Mouse (Mus musculus): ENCODE measurements around the gene Col5a1. TPM values are rescaled to one million over a fixed set of nuclear protein-coding genes. Genes with fewer than 3 reads are reported as not detected.
A peak's percentile ranks its signal among the peaks of the same experiment; 100 is the strongest.

Gene Col5a1
- polyA plus RNA-seq, 1 experiment from 2014 or later, result 53.3 TPM

DNA sequence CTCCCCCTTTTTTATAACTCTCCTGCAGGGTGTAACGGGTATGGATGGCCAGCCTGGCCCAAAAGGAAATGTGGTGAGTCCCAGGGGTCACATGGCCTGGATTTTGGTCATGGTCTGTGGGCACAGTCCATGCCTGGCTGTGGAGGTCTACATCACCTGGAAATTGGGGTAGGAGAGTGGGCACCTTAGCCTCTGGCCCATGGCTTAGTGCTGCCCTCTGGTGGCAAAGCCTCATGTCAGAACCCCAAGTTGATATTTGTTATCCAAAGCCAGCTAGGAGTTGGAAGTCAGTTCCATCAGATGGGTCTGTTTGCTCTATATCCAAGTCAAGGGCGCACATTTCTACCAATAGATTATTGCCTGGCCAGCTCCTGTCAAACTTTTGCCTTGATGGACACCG, 87.6 kb downstream of the Col5a1 start:
- Histone ChIP-seq H3K27me3 (replicated peaks) (no peaks in the 10 kb centered on the region), H3K9ac (no peak overlapping the region), H3K36me3 (peaks cover 69% of the 10 kb centered on the region), H3K4me1 (replicated peaks) (peaks cover 6% of the 10 kb centered on the region), H3K9me3 (replicated peaks) (0 out of 2 replicates have a peak, but pooled peaks cover 4% of the 10 kb centered on the region), H3K27ac (ENCODE audit: poor library complexity, severe bottlenecking) (no peak overlapping the region), H3K4me2 (no peak overlapping the region), H3K4me3 (no peak overlapping the region)
- no peak for ATAC-seq (ENCODE audit: insufficient number of reproducible peaks, low FRiP score)
- WGBS, result 59% methylated on average over 3 of the region's 3 CpGs

GRCm38 (mm10) chr2:27975786-27976185, 89.6 kb downstream of the Col5a1 start:
- no peak overlapping the region for H3K4me2 ChIP-seq
- H3K27me3 ChIP-seq (replicated peaks), result no peaks in the 10 kb centered on the region
- 31% methylated on average over 3 of the region's 3 CpGs for WGBS
- 0 out of 2 replicates have a peak, but pooled peaks cover 4% of the 10 kb centered on the region for H3K9me3 ChIP-seq (replicated peaks)
- peaks cover 6% of the 10 kb centered on the region for H3K4me1 ChIP-seq (replicated peaks)
- ATAC-seq (ENCODE audit: insufficient number of reproducible peaks, low FRiP score), result no peak
- no peak overlapping the region for H3K27ac ChIP-seq (ENCODE audit: poor library complexity, severe bottlenecking)
- no peak overlapping the region for H3K9ac ChIP-seq
- no peak overlapping the region for H3K4me3 ChIP-seq
- H3K36me3 ChIP-seq, result peaks cover 71% of the 10 kb centered on the region

GRCm38 (mm10) chr2:27976512-27976911, 90.3 kb downstream of the Col5a1 start:
- H3K4me2 ChIP-seq, result no peak overlapping the region
- no peak overlapping the region for H3K9ac ChIP-seq
- no peak overlapping the region for H3K4me3 ChIP-seq
- WGBS, result 74% methylated on average over 4 of the region's 4 CpGs
- 0 out of 2 replicates have a peak, but pooled peaks cover 4% of the 10 kb centered on the region for H3K9me3 ChIP-seq (replicated peaks)
- H3K36me3 ChIP-seq, result peaks cover 70% of the 10 kb centered on the region
- no peak for ATAC-seq (ENCODE audit: insufficient number of reproducible peaks, low FRiP score)
- no peak overlapping the region for H3K27ac ChIP-seq (ENCODE audit: poor library complexity, severe bottlenecking)
- no peaks in the 10 kb centered on the region for H3K27me3 ChIP-seq (replicated peaks)
- peaks cover 6% of the 10 kb centered on the region for H3K4me1 ChIP-seq (replicated peaks)

- H3K4me2 ChIP-seq, result no peak overlapping the region
- no peaks in the 10 kb centered on the region for H3K27me3 ChIP-seq (replicated peaks)
- 85% methylated on average over 2 of the region's 2 CpGs for WGBS
- no peak overlapping the region for H3K4me3 ChIP-seq
- no peak overlapping the region for H3K27ac ChIP-seq (ENCODE audit: poor library complexity, severe bottlenecking)
- H3K4me1 ChIP-seq (replicated peaks), result no peaks in the 10 kb centered on the region; the same call in 1 of the 2 replicates
- H3K9ac ChIP-seq, result no peak overlapping the region
- H3K36me3 ChIP-seq, result peaks cover 49% of the 10 kb centered on the region
- 0 out of 2 replicates have a peak, but pooled peaks cover 4% of the 10 kb centered on the region for H3K9me3 ChIP-seq (replicated peaks)
- no peak for ATAC-seq (ENCODE audit: insufficient number of reproducible peaks, low FRiP score)
These were observed 94.8 kb downstream of the Col5a1 start for GRCm38 (mm10) chr2:27981066-27981465.

GRCm38 (mm10) chr2:27981621-27982535, 95.7 kb downstream of the Col5a1 start:
- WGBS, result 59% methylated on average over 14 of the region's 14 CpGs
- H3K4me1 ChIP-seq (replicated peaks), result no peaks in the 10 kb centered on the region; the same call in 1 of the 2 replicates
- no peak overlapping the region for H3K9ac ChIP-seq
- no peak overlapping the region for H3K4me3 ChIP-seq
- H3K4me2 ChIP-seq, result no peak overlapping the region
- H3K27ac ChIP-seq (ENCODE audit: poor library complexity, severe bottlenecking), result no peak overlapping the region
- H3K9me3 ChIP-seq (replicated peaks), result 0 out of 2 replicates have a peak, but pooled peaks cover 4% of the 10 kb centered on the region
- no peaks in the 10 kb centered on the region for H3K27me3 ChIP-seq (replicated peaks)
- ATAC-seq (ENCODE audit: insufficient number of reproducible peaks, low FRiP score), result peak; percentile 51; the same call in 1 of the 2 replicates
- peaks cover 48% of the 10 kb centered on the region for H3K36me3 ChIP-seq

DNA sequence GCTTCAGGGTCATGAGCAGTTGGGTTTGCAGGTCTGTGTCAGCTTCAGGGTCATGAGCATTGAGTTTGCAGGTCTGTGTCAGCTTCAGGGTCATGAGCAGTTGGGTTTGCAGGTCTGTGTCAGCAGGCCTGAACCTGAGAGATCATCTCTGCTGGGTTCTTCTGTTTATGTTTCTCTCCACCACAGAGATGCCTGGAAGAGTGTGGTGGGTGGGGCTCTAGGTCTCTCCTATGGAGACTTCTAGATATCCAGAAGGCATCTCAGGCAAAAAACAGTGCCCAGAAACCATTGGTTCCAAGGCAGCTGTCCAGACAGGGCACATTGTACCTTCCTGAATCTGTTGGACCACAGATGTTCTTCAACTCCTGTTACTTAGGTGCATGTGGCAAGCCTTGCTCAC, 96.9 kb downstream of the Col5a1 start:
- H3K36me3 ChIP-seq, result peaks cover 49% of the 10 kb centered on the region
- H3K27me3 ChIP-seq (replicated peaks), result no peaks in the 10 kb centered on the region
- no peaks in the 10 kb centered on the region for H3K9me3 ChIP-seq (replicated peaks)
- no peak overlapping the region for H3K9ac ChIP-seq
- H3K4me1 ChIP-seq (replicated peaks), result no peaks in the 10 kb centered on the region; the same call in 1 of the 2 replicates
- no peak overlapping the region for H3K4me3 ChIP-seq
- H3K4me2 ChIP-seq, result no peak overlapping the region
- no peak for ATAC-seq (ENCODE audit: insufficient number of reproducible peaks, low FRiP score)
- no peak overlapping the region for H3K27ac ChIP-seq (ENCODE audit: poor library complexity, severe bottlenecking)

DNA sequence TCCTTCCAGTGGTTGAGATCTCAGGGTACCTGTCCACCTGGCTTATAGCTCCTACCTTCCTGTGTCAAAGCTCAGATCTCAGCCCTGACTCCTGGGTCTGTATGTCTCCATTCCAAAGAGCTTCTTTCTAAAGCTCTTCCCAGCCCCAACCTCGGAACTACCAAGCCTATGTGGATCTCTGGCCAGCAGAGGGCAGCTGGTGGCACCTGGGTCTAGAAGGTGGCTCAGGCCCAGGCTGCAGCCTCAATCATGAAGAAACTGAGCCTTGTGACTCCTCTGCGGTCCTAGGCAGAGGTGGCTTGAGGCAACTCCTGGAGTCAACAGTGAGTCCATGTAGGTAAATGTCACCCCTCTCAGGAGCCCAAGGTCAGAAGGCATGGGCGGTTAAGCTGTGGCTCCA, 97.7 kb downstream of the Col5a1 start:
- WGBS, result 55% methylated on average over 3 of the region's 3 CpGs
- H3K9ac ChIP-seq, result no peak overlapping the region
- H3K9me3 ChIP-seq (replicated peaks), result no peaks in the 10 kb centered on the region
- H3K4me1 ChIP-seq (replicated peaks), result no peaks in the 10 kb centered on the region; the same call in 1 of the 2 replicates
- no peaks in the 10 kb centered on the region for H3K27me3 ChIP-seq (replicated peaks)
- no peak overlapping the region for H3K4me3 ChIP-seq
- no peak overlapping the region for H3K27ac ChIP-seq (ENCODE audit: poor library complexity, severe bottlenecking)
- peaks cover 57% of the 10 kb centered on the region for H3K36me3 ChIP-seq
- no peak overlapping the region for H3K4me2 ChIP-seq
- ATAC-seq (ENCODE audit: insufficient number of reproducible peaks, low FRiP score), result peak; percentile 68

GRCm38 (mm10) chr2:27986751-27987150, 100.5 kb downstream of the Col5a1 start:
- ATAC-seq (ENCODE audit: insufficient number of reproducible peaks, low FRiP score), result no peak
- H3K27ac ChIP-seq (ENCODE audit: poor library complexity, severe bottlenecking), result no peak overlapping the region
- H3K27me3 ChIP-seq (replicated peaks), result no peaks in the 10 kb centered on the region
- WGBS, result 72% methylated on average over 4 of the region's 4 CpGs
- H3K4me1 ChIP-seq (replicated peaks), result no peaks in the 10 kb centered on the region; the same call in 1 of the 2 replicates
- H3K9me3 ChIP-seq (replicated peaks), result no peaks in the 10 kb centered on the region
- H3K36me3 ChIP-seq, result peaks cover 60% of the 10 kb centered on the region
- no peak overlapping the region for H3K4me2 ChIP-seq
- H3K4me3 ChIP-seq, result no peak overlapping the region
- H3K9ac ChIP-seq, result no peak overlapping the region

GRCm38 (mm10) chr2:27990430-27991211, 104.4 kb downstream of the Col5a1 start:
- H3K27me3 ChIP-seq (replicated peaks), result no peaks in the 10 kb centered on the region
- peaks cover 71% of the 10 kb centered on the region for H3K36me3 ChIP-seq
- H3K27ac ChIP-seq (ENCODE audit: poor library complexity, severe bottlenecking), result no peak overlapping the region
- no peak overlapping the region for H3K4me2 ChIP-seq
- H3K4me3 ChIP-seq, result no peak overlapping the region
- H3K4me1 ChIP-seq (replicated peaks), result peaks cover 5% of the 10 kb centered on the region
- 81% methylated on average over 13 of the region's 13 CpGs for WGBS
- H3K9ac ChIP-seq, result no peak overlapping the region
- ATAC-seq (ENCODE audit: insufficient number of reproducible peaks, low FRiP score), result no peak
- H3K9me3 ChIP-seq (replicated peaks), result no peaks in the 10 kb centered on the region

- H3K9ac ChIP-seq, result no peak overlapping the region
- 60% methylated on average over 5 of the region's 5 CpGs for WGBS
- H3K4me1 ChIP-seq (replicated peaks), result peaks cover 5% of the 10 kb centered on the region
- H3K27me3 ChIP-seq (replicated peaks), result no peaks in the 10 kb centered on the region
- H3K36me3 ChIP-seq, result peaks cover 73% of the 10 kb centered on the region
- H3K4me3 ChIP-seq, result no peak overlapping the region
- no peak for ATAC-seq (ENCODE audit: insufficient number of reproducible peaks, low FRiP score)
- H3K27ac ChIP-seq (ENCODE audit: poor library complexity, severe bottlenecking), result no peak overlapping the region
- H3K4me2 ChIP-seq, result no peak overlapping the region
- H3K9me3 ChIP-seq (replicated peaks), result no peaks in the 10 kb centered on the region
These were observed 107.2 kb downstream of the Col5a1 start for GRCm38 (mm10) chr2:27993416-27993815.

- no peak; the same call in 1 of the 2 replicates for ATAC-seq (ENCODE audit: insufficient number of reproducible peaks, low FRiP score)
- WGBS, result 71% methylated on average over 9 of the region's 9 CpGs
- H3K4me2 ChIP-seq, result no peak overlapping the region
These were observed 113.9 kb downstream of the Col5a1 start for GRCm38 (mm10) chr2:27999996-28000583.

More at GRCm38 (mm10) chr2:27999996-28000583, 113.9 kb downstream of the Col5a1 start:
- H3K4me3 ChIP-seq, result no peak overlapping the region
- H3K27me3 ChIP-seq (replicated peaks), result no peaks in the 10 kb centered on the region
- H3K36me3 ChIP-seq, result peaks cover 76% of the 10 kb centered on the region
- H3K9ac ChIP-seq, result no peak overlapping the region
- no peak overlapping the region for H3K27ac ChIP-seq (ENCODE audit: poor library complexity, severe bottlenecking)
- H3K4me1 ChIP-seq (replicated peaks), result peaks cover 13% of the 10 kb centered on the region
- H3K9me3 ChIP-seq (replicated peaks), result no peaks in the 10 kb centered on the region

All from heart, embryonic 12.5 days (tissue).